Mouse (Mus musculus) lung, postnatal 36 days (tissue): Measurements from ENCODE around the gene Galnt18.

ENCODE experiments used
- DNase-seq: peaks from one replicate; pipeline ENCODE4 v3.0.0; 2022; ENCODE audit warnings: mixed read lengths

The Galnt18 gene

GRCm38 (mm10) chr7:111547069-111547468, 232.7 kb downstream of the Galnt18 start:
- no peak for DNase-seq

- DNase-seq: no peak
Measured at GRCm38 (mm10) chr7:111545614-111546013, 234.2 kb downstream of the Galnt18 start.

GRCm38 (mm10) chr7:111537946-111538345, 241.8 kb downstream of the Galnt18 start:
- no peak for DNase-seq

- no peak for DNase-seq
Measured at GRCm38 (mm10) chr7:111534826-111535405, 244.9 kb downstream of the Galnt18 start.

- DNase-seq: no peak
Measured at GRCm38 (mm10) chr7:111528961-111529643, 250.7 kb downstream of the Galnt18 start.

- peak; percentile 30 for DNase-seq
Measured at GRCm38 (mm10) chr7:111528462-111528861, 251.3 kb downstream of the Galnt18 start.

- DNase-seq: no peak
Measured at GRCm38 (mm10) chr7:111520881-111521280, 258.9 kb downstream of the Galnt18 start.

GRCm38 (mm10) chr7:111518581-111519242, 261.1 kb downstream of the Galnt18 start:
- DNase-seq: no peak

GRCm38 (mm10) chr7:111516882-111517281, 262.9 kb downstream of the Galnt18 start:
- DNase-seq: no peak

- no peak for DNase-seq
Measured at GRCm38 (mm10) chr7:111515471-111515870, 264.3 kb downstream of the Galnt18 start.

GRCm38 (mm10) chr7:111509167-111509854, 270.5 kb downstream of the Galnt18 start:
- DNase-seq: no peak

- no peak for DNase-seq
Measured at GRCm38 (mm10) chr7:111500616-111501015, 279.2 kb downstream of the Galnt18 start.

GRCm38 (mm10) chr7:111499255-111499790, 280.5 kb downstream of the Galnt18 start:
- no peak for DNase-seq

- DNase-seq: no peak
Measured at GRCm38 (mm10) chr7:111497191-111497590, 282.6 kb downstream of the Galnt18 start.

GRCm38 (mm10) chr7:111492242-111492949, 287.4 kb downstream of the Galnt18 start:
- no peak for DNase-seq

GRCm38 (mm10) chr7:111491566-111491965, 288.2 kb downstream of the Galnt18 start:
- no peak for DNase-seq

- peak; percentile 39 for DNase-seq
Measured at GRCm38 (mm10) chr7:111486811-111487333, 292.9 kb downstream of the Galnt18 start.

GRCm38 (mm10) chr7:111483896-111484295, 295.9 kb downstream of the Galnt18 start:
- peak; percentile 9 for DNase-seq

- DNase-seq: no peak
Measured at GRCm38 (mm10) chr7:111483321-111483720, 296.5 kb downstream of the Galnt18 start.

GRCm38 (mm10) chr7:111467715-111468114, 312.1 kb downstream of the Galnt18 start:
- no peak for DNase-seq

- DNase-seq: no peak
Measured at GRCm38 (mm10) chr7:111466720-111467119, 313.1 kb downstream of the Galnt18 start.

- no peak for DNase-seq
Measured at GRCm38 (mm10) chr7:111466121-111466520, 313.7 kb downstream of the Galnt18 start.
